Mouse (Mus musculus): ENCODE results near the gene Grb2.

The Grb2 gene

GRCm38 (mm10) chr11:115608421-115609399 lies 99.7 kb downstream of the Grb2 start:
- no peak for DNase-seq (ENCODE audit: low spot score in 2 of 2)

DNA sequence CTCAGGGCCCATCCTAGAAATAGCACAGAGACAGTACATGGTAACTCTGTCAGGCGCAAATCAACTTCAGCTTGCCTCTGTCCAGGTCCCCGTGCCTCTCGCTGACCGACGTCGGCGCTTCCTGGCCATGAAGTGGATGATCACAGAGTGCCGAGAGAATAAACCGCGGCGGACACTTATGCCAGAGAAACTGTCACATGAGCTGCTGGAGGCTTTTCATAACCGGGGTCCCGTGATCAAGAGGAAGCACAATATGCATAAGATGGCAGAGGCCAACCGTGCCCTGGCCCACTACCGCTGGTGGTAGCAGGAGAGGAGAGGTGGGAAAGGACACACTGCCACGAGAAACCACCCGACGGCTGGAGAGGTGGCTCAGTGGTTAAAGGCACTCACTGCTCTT lies 101.7 kb downstream of the Grb2 start:
- no peak for DNase-seq (ENCODE audit: low spot score in 2 of 2)

DNA sequence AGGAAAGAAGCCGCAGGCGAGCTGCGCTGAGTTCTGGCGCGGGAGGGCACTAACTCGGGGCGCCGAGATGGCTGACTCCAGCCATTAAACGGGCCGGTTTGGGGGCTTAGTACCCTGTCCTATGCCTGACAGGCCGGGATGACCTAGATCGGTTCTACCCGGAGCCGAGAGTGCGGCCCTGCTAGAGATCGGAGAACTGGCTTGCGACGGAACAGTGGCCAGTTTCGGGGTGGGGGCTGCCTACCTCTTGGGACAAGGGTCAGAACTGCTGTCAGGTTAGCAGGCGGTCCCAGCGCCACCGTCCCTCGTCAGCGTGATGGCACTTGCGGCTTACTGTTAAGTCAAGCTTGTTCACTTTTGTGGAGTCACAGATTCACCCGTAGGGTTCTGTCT lies 104.1 kb downstream of the Grb2 start:
- no peak for DNase-seq (ENCODE audit: low spot score in 2 of 2)

DNA sequence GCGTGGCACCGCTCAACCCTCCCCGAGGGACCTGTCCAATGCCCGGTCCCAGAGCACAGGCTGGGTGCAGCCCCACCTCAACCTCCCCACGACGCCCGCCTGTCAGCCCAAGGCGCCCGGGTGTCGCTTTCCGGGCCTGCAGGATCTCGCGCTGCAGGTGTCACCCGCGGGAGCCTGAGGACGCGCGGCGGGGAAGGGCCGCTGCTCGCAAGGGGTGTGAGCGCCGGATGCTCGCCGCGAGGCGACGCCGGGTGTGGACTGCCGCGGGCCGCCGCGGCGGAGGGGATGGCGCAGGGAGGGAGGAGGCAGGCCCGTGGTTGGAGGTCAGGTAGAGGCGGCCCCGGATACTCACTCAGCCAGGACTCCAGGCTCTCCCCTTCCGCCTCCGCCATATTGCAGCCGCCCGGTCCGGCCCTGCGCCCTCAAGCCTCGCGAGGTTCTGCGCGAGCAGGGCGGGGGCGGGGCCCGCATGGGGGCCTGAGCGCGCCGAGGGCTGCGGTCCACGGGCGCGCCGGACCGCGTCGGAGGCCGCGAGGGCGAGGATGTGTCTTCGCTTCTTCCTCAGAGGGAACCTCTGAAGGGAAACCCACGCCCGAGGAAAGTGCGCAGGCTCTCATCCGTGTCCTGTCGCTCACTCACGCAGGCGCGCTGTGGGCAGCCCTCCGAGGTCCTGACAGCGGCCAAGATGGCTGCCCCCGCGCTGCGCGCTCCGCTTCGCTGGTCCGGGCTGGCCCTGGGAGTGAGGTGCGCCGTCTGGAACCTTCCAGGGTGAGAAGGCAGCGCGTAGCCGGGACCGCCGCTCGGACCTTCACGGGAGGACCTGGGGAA lies 104.7 kb downstream of the Grb2 start, which contains the start of the genes Mrps7 and Gga3:
Gene Mrps7 (plus strand): TSS at position 450 of the 828 bp plus-strand sequence.
Gene Gga3 (minus strand): TSS at position 576 of the 828 bp plus-strand sequence.
- peak; percentile 93 to 95 for DNase-seq (ENCODE audit: low spot score in 2 of 2)

DNA sequence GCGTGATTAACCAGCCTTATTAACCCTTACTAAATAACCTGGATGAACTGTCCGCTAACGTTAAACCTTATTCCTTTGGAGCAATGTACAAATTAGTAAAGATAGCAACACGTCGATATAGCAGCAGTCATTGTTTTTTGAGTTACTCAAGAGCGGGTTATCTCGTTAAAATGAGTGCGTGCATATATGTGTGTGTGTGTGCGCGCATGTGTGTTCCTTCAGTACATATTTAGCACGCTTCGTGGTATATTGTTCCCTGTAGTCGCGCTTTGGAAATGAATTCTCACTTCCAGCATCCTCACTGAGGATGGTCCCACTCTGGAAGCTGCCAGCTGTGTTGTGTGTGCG lies 105.3 kb downstream of the Grb2 start:
- no peak for DNase-seq (ENCODE audit: low spot score in 2 of 2)

GRCm38 (mm10) chr11:115601174-115601573 lies 107.2 kb downstream of the Grb2 start:
- no peak for DNase-seq (ENCODE audit: low spot score in 2 of 2)

- no peak for DNase-seq (ENCODE audit: low spot score in 2 of 2)
These were observed 107.7 kb downstream of the Grb2 start for GRCm38 (mm10) chr11:115600743-115601142.

GRCm38 (mm10) chr11:115599722-115600121 lies 108.7 kb downstream of the Grb2 start:
- no peak for DNase-seq (ENCODE audit: low spot score in 2 of 2)

- DNase-seq (ENCODE audit: low spot score in 2 of 2), result no peak
These were observed 110.1 kb downstream of the Grb2 start for GRCm38 (mm10) chr11:115598309-115598708.

- no peak for DNase-seq (ENCODE audit: low spot score in 2 of 2)
These were observed 113.2 kb downstream of the Grb2 start for GRCm38 (mm10) chr11:115595209-115595608.

Data from natural killer cell, adult 2 months (primary cell).